Mouse (Mus musculus) lung, postnatal 0 days (tissue): ENCODE measurements around the gene Gm4969.

ENCODE experiments used
- CTCF ChIP-seq: IDR thresholded peaks from 2 replicates; pipeline ENCODE4 v1.5.1; 2016; ENCODE audit warnings: antibody characterized with exemption, mild to moderate bottlenecking
- EP300 ChIP-seq: IDR thresholded peaks from 2 replicates; pipeline ENCODE4 v1.6.1; 2016; ENCODE audit warnings: antibody characterized with exemption, mild to moderate bottlenecking, control low read depth

DNA sequence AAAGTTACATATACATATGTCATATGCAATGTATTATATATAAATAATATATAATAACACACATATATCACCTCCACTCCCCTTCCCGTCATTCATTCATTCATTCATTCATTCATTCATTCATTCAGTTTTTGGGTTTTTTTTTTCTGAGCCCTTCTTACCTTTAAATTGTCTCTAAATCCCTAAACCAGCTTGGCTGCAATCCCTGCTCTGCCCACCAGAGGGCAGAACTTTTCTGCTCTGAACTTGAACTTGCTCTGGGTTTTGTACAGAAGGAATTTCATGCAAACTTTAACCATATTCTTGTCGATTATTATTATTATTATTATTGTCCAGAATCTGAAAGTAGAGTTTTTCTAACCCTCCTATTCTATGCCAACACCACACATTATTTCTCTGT is 49.5 kb downstream of the Gm4969 start:
- TF ChIP-seq CTCF (peak; percentile 85), EP300 (no peak)
